8 mouse cellular contexts compared by ENCODE assay signal in genomic region chr13:23298445-23299232, GRCm38 (mm10). TPM values are rescaled to one million over a fixed set of nuclear protein-coding genes. Genes with fewer than 3 reads are reported as not detected.
A peak's percentile ranks its signal among the peaks of the same experiment; 100 is the strongest.
DNase-seq lines count a peak whose midpoint lies in the region; ATAC-seq and TF ChIP-seq lines count a peak whose summit lies in the region.

No protein-coding gene starts in this region.

- DNase-seq in left cerebral cortex, adult 2 months (ENCODE audit: extremely low spot score in 1 of 2, low spot score in 2 of 2), result peak; percentile 48 to 49
- DNase-seq in left cerebral cortex, adult 8-10 months (ENCODE audit: low spot score in 2 of 2), result no peak
- peak; percentile 85 for DNase-seq in ZHBTc4 (ENCODE audit: low read depth, low spot score)
- no peak for DNase-seq in adrenal gland, postnatal 10 days
- no peak for DNase-seq in thymus, adult 18-20 months

- H3K4me1 ChIP-seq in liver, embryonic 15.5 days (replicated peaks), result peaks cover 29% of the 10 kb centered on the region
- no peaks in the 10 kb centered on the region for H3K4me1 ChIP-seq in stomach, embryonic 15.5 days

- peak overlapping the region; percentile 47; the same call in 1 of the 2 replicates for H3K9ac ChIP-seq in liver, embryonic 15.5 days
- no peak overlapping the region for H3K9ac ChIP-seq in stomach, embryonic 15.5 days

- peaks cover 22% of the 10 kb centered on the region; the same call in 1 of the 2 replicates for H3K27me3 ChIP-seq in liver, embryonic 15.5 days
- 0 out of 2 replicates have a peak, but pooled peaks cover 4% of the 10 kb centered on the region for H3K27me3 ChIP-seq in stomach, embryonic 15.5 days (replicated peaks)

- no peaks in the 10 kb centered on the region for H3K9me3 ChIP-seq in liver, embryonic 15.5 days (replicated peaks)
- no peaks in the 10 kb centered on the region for H3K9me3 ChIP-seq in stomach, embryonic 15.5 days

- intact Hi-C loops in left cerebral cortex, adult 2 months (cut with DNase I), result loop anchor here (5.0 kb wide), 1 partner anchor 224 kb away; no protein-coding TSS in a partner anchor

- H3K4me3 ChIP-seq in left cerebral cortex, adult 2 months, result peak overlapping the region; percentile 58
- H3K4me3 ChIP-seq in liver, embryonic 15.5 days (replicated peaks), result peak overlapping the region; percentile 53
- peak overlapping the region; percentile 48 for H3K4me3 ChIP-seq in stomach, embryonic 15.5 days (replicated peaks)

- ATAC-seq in frontal cortex, adult (ENCODE audit: low TSS enrichment), result peak; percentile 72
- ATAC-seq in liver, embryonic 15.5 days (ENCODE audit: insufficient read depth), result peak; percentile 81
- peak; percentile 74; the same call in 1 of the 2 replicates for ATAC-seq in stomach, embryonic 15.5 days (ENCODE audit: insufficient read depth, low FRiP score, low read depth)

- H3K27ac ChIP-seq in left cerebral cortex, adult 2 months, result no peak overlapping the region
- no peak overlapping the region for H3K27ac ChIP-seq in liver, embryonic 15.5 days (replicated peaks)
- H3K27ac ChIP-seq in stomach, embryonic 15.5 days, result no peak overlapping the region

- under 1% methylated on average over 21 of the region's 21 CpGs for WGBS in liver, embryonic 15.5 days (ENCODE audit: insufficient replicate concordance)
- 7% methylated on average over 21 of the region's 21 CpGs for WGBS in stomach, embryonic 15.5 days

- no peak for TF ChIP-seq CTCF in left cerebral cortex, adult 2 months (IDR thresholded peaks at IDR 0.05)

- peak overlapping the region; percentile 75 for H3K4me2 ChIP-seq in liver, embryonic 15.5 days
- H3K4me2 ChIP-seq in stomach, embryonic 15.5 days, result peak overlapping the region; percentile 61

- H3K36me3 ChIP-seq in liver, embryonic 15.5 days (replicated peaks), result no peaks in the 10 kb centered on the region
- no peaks in the 10 kb centered on the region for H3K36me3 ChIP-seq in stomach, embryonic 15.5 days

RNA-seq across cellular contexts. Expression of gene Vmn1r223, which starts 51.7 kb away (rescaled TPM):
- not detected for total RNA-seq in left cerebral cortex, adult 2 months (2021)
- total RNA-seq in left cerebral cortex, adult 8-10 months (2022), result not detected
- polyA plus RNA-seq in liver, embryonic 15.5 days (2015; fragmentation: Nextera tagmentation; extraction: Ambion mirVana), result not detected in 2 replicates
- not detected in 2 replicates for polyA plus RNA-seq in stomach, embryonic 15.5 days (2015; fragmentation: Nextera tagmentation; extraction: Ambion mirVana)
- not detected for total RNA-seq in adrenal gland, postnatal 10 days (2021)

Comparison
In these comparisons a context has a peak if more than half of its experiments do, and no peak if none do; other contexts are left out.
1. DNase-seq: peak in left cerebral cortex, adult 2 months (2 of 2) and ZHBTc4 (single experiment); none in left cerebral cortex, adult 8-10 months (0 of 2), adrenal gland, postnatal 10 days (single experiment) and thymus, adult 18-20 months (0 of 2).
2. Peak in every context shown above with its lines, with median percentiles within 50 percentile points of each other: H3K4me3 ChIP-seq and ATAC-seq.